Mouse (Mus musculus) limb, embryonic 11.5 days (tissue): Measurements from ENCODE around the gene Xk. TPM values are rescaled to one million over a fixed set of nuclear protein-coding genes. Genes with fewer than 3 reads are reported as not detected.

Source experiments
- ATAC-seq: fragments of 200-750 bp; cut with Nextera tagmentation; 2 replicates; pipeline ENCODE4 v1.8.0; 2017; ENCODE audit warnings: low read depth; ENCODE audit not compliant: insufficient number of reproducible peaks, low FRiP score, low TSS enrichment
- DNase-seq: peaks from one replicate; pipeline ENCODE4 v3.0.0-alpha.2; 2015; ENCODE audit warnings: low spot score
- H3K27ac ChIP-seq: fragments of 300-500 bp; sonication (generic); replicated peaks from 2 replicates; pipeline ENCODE4 v1.5.1; 2014; ENCODE audit warnings: low read depth, mild to moderate bottlenecking, low read length
- H3K27me3 ChIP-seq: fragments of 300-500 bp; sonication (generic); 2 replicates; pipeline ENCODE4 v1.6.1; 2014; ENCODE audit warnings: mild to moderate bottlenecking, low read length, mixed read lengths; ENCODE audit not compliant: control insufficient read depth, insufficient read depth
- H3K36me3 ChIP-seq: fragments of 300-500 bp; sonication (generic); 2 replicates; pipeline ENCODE4 v1.6.1; 2014; ENCODE audit warnings: mild to moderate bottlenecking, low read length, moderate library complexity, mixed read lengths; ENCODE audit not compliant: control insufficient read depth, insufficient read depth
- H3K4me1 ChIP-seq: fragments of 300-500 bp; sonication (generic); 2 replicates; pipeline ENCODE4 v1.6.1; 2014; ENCODE audit warnings: low read length, mixed read lengths; ENCODE audit not compliant: control insufficient read depth, insufficient read depth
- H3K4me2 ChIP-seq: fragments of 300-500 bp; sonication (generic); 2 replicates; pipeline ENCODE4 v1.6.1; 2014; ENCODE audit warnings: low read depth, mild to moderate bottlenecking, moderate library complexity; ENCODE audit not compliant: severe bottlenecking
- H3K4me3 ChIP-seq: fragments of 300-500 bp; sonication (generic); 2 replicates; pipeline ENCODE4 v1.5.1; 2014; ENCODE audit warnings: low read depth, low read length
- H3K9ac ChIP-seq: fragments of 300-500 bp; sonication (generic); 2 replicates; pipeline ENCODE4 v1.6.1; 2014; ENCODE audit warnings: mild to moderate bottlenecking, low read length
- H3K9me3 ChIP-seq: fragments of 300-500 bp; sonication (generic); 2 replicates; pipeline ENCODE4 v1.6.1; 2016; ENCODE audit warnings: low read length; ENCODE audit not compliant: control insufficient read depth
- WGBS: fragments of 180-500 bp; shearing (Covaris S2); extraction: QIAGEN DNeasy Blood & Tissue Kit; methylation state at CpG from one replicate; pipeline ENCODE4 v1.1.7; 2014; 5-methylcytosine and 5-hydroxymethylcytosine counted together
- polyA plus RNA-seq: library from polyadenylated mRNA; unstranded; fragments of >200 nt; fragmentation: Nextera tagmentation; extraction: Ambion mirVana; gene quantifications from 2 replicates; pipeline ENCODE4 v1.2.1, GENCODE M21; 2014

The Xk gene
- polyA plus RNA-seq = 1.8 and 2.1 TPM in 2 replicates

DNA sequence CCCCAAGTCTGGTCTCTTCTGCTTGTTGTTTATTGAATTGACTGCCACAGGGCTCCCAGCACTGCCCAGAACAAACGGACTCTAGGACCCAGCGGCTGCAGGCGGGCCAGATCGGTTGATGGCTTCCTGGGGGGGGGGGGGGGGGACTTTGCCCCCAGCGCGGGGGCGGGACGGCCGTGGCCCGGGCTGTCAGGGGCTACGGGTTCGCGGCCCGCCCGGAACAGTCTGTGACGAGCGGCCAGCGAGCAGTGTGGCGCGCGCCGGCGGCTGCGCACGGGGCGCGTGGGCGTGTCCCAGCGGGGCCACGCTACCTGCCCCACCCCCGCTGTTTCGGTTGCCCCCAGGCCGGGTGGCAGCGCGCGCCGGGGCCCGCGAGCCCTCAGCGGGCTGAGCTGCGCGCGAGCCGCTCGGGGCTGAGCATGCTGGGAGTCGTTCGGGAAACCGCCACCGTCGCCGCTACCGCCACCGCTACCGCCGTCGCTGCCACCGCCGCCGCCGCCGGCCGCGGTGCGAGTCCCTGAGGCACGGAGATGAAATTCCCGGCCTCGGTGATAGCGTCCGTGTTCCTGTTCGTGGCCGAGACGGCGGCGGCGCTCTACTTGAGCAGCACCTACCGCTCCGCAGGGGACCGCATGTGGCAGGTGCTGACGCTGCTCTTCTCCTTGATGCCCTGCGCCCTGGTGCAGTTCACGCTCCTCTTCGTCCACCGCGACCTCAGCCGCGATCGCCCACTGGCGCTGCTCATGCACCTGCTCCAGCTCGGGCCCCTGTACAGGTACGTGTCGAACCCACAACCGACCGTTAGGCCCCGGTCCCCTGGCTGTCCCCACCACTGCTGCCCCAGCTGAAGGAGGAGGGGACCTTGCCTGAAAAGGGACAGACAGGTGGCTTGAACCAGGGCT, at the start of gene Xk:
Xk (plus strand) TSS at position 297 of the 902 bp plus-strand sequence.
- peak; percentile 65 for DNase-seq
- no peaks in the 10 kb centered on the region for H3K9me3 ChIP-seq
- ATAC-seq = peak; percentile 72
- peak within 1 kb of the TSS; percentile 46 for H3K4me2 ChIP-seq
- H3K4me1 ChIP-seq = no peaks in the 10 kb centered on the region
- H3K9ac ChIP-seq = peak within 1 kb of the TSS; percentile 22
- H3K4me3 ChIP-seq = peak within 1 kb of the TSS; percentile 45
- H3K36me3 ChIP-seq = no peaks in the 10 kb centered on the region
- WGBS = 8% methylated on average over 70 of the region's 94 CpGs
- H3K27me3 ChIP-seq = 0 out of 2 replicates have a peak, but pooled peaks cover 3% of the 10 kb centered on the region
- no peak within 1 kb of the TSS for H3K27ac ChIP-seq

DNA sequence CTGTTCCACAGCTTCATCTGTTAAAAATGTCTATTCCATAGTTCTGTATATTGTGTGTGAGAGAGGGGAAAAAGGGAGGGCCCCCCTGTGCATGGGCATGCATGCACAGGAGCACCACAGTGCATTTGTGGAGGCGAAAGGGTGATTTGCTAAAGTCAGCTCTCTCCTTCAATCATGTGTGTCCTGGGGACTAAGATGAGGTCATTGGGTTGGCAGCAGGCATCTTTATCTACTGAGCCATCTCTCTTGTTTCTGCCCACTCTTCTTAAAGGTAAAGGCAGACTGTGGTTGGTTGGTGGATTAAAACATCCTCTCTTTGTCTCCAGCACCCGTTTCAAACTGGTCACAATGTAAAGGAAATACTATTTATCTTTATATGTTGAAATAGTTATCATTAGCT, 45.5 kb upstream of the Xk start:
- DNase-seq = no peak
- Histone ChIP-seq H3K4me1 (no peaks in the 10 kb centered on the region), H3K9me3 (no peaks in the 10 kb centered on the region), H3K9ac (no peak overlapping the region), H3K4me2 (no peak overlapping the region), H3K27me3 (no peaks in the 10 kb centered on the region), H3K36me3 (no peaks in the 10 kb centered on the region), H3K4me3 (no peak overlapping the region), H3K27ac (no peak overlapping the region)
- 86% methylated on average over 2 of the region's 2 CpGs for WGBS
- ATAC-seq = no peak

DNA sequence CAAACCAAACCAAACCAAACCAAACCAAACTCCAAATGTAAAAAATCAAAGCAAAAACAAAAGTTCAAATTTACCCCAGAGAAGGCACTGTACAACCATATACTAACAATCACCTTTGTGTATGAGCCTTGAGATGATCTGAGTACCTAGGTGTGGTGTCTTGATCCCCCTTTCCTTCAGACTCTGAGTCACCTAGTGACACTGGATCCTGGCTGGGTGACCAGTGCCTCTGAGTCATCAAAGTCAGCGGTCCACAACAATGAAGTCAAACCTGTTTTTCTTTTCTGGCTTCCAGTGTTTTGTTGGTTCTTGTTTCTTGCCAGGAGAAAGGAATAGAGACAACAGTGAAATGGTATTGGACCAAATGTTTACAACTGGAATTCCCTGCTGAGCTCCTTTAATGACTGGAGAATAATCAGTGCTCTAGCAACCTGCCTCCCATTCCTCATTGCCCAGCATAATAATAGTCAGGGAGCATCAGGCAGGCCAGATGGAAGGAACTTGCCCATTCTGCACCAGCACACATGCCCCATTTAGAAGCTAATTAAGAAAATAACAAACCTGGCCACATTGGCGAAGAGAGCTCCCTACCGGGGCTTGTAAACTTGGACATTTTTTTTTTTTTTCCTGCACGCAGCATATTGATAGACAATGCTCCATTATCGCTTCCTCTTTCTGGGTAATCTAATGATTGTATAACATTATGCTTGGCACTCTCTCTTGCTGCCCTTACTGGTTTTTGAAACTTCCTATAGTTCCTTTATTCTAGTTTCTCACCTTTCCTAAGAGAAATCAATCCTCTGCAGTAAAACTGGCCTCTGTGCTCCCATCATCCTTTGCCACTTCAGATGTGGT, 31.6 kb upstream of the Xk start:
- WGBS = 67% methylated on average over 5 of the region's 5 CpGs
- ATAC-seq = no peak

DNA sequence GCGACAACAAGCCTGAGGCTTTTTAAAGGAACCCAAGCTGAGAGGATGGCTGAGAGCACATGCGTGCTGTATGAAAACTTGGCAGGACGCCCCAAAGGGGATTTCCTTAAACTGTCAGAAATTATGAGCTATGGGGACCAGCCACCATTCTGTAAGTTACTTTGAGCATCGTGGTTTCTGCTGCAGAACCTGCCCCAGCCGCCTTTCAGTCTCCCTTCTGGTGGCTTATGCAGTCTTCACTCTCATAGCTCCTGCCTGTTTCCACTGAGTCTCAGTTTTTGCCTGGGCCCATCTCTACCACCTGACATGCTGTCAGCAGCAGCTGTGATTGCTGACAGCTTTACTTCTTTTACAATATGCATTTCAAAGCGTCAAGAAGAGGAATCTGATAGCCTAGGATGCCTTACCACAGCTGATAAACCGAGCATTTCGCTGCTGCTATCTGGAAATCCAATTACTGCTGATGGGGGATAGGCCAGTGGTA, 29.1 kb upstream of the Xk start:
- Histone ChIP-seq H3K27ac (no peak overlapping the region), H3K36me3 (no peaks in the 10 kb centered on the region), H3K4me3 (no peak overlapping the region), H3K9me3 (no peaks in the 10 kb centered on the region), H3K4me2 (no peak overlapping the region), H3K9ac (no peak overlapping the region), H3K4me1 (no peaks in the 10 kb centered on the region), H3K27me3 (no peaks in the 10 kb centered on the region)
- DNase-seq (no peak), ATAC-seq (no peak)
- 68% methylated on average over 8 of the region's 8 CpGs for WGBS

More for the DNA sequence above, 31.6 kb upstream of the Xk start:
- H3K27ac ChIP-seq = no peak overlapping the region
- no peaks in the 10 kb centered on the region for H3K27me3 ChIP-seq
- no peak for DNase-seq
- no peaks in the 10 kb centered on the region for H3K9me3 ChIP-seq
- no peak overlapping the region for H3K4me3 ChIP-seq
- no peak overlapping the region for H3K4me2 ChIP-seq
- no peak overlapping the region for H3K9ac ChIP-seq
- no peaks in the 10 kb centered on the region for H3K36me3 ChIP-seq
- no peaks in the 10 kb centered on the region for H3K4me1 ChIP-seq

DNA sequence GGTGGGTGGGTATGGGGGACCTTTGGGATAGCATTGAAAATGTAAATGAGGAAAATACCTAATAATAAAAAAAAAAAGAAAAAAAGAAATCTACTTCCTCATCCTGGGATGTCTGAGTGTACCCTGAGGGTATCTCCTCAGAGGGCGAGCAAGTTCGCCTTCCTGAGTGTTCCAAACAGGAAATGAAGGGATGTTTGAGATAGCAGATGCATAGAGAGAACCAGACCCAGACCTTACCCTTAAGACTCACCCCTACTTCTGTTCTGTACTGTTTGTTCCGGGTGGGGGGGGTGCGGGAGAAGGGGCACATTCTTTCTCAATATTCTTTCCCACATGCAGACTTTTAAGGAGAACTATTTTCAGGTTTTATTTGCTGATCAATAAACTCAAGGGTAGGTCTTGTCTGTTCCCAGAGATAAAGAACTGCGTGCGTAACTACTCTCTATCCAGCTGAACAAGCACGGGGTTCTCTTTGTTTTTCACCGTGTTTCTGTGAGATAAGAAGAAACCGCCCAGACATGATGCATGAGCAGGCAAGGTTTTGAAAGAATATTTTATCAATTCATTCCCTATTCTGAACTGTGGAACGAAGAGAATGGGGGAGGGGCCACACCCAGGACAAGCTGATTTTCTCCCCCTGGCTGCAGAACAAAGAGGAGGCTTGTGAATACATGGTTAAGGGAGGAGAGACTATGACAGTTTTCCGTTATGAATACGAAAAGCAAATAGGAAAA, 27.8 kb upstream of the Xk start:
- DNase-seq = no peak
- no peak overlapping the region for H3K9ac ChIP-seq
- H3K36me3 ChIP-seq = no peaks in the 10 kb centered on the region

DNA sequence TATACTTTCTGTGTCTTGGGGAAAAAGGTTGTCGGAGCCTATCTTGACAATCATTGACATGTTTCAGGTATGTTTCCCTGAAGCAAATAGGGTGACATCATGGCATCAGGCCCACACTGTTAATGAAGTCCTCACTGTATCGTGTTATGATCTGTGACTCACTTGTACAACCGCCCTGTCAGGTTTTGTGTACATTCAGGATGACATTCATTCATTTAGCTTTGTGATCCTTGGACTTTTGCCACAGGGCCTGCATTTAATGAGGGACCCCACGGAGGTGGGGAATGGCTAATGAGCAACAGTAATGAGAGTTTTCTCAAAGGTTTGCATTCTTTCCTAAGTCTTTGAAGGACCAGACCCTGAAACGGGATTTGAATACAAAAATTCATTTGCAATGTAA, 23.6 kb upstream of the Xk start:
- Histone ChIP-seq H3K4me3 (no peak overlapping the region), H3K36me3 (no peaks in the 10 kb centered on the region), H3K4me1 (no peaks in the 10 kb centered on the region), H3K27ac (no peak overlapping the region), H3K9me3 (no peaks in the 10 kb centered on the region), H3K9ac (no peak overlapping the region), H3K4me2 (no peak overlapping the region), H3K27me3 (no peaks in the 10 kb centered on the region)
- no peak for DNase-seq
- no peak for ATAC-seq
- WGBS = 64% methylated on average over 5 of the region's 5 CpGs

More for the DNA sequence above, 27.8 kb upstream of the Xk start:
- Histone ChIP-seq H3K4me1 (no peaks in the 10 kb centered on the region), H3K4me2 (no peak overlapping the region), H3K27me3 (no peaks in the 10 kb centered on the region), H3K9me3 (no peaks in the 10 kb centered on the region), H3K4me3 (no peak overlapping the region), H3K27ac (no peak overlapping the region)
- ATAC-seq = no peak
- 84% methylated on average over 12 of the region's 12 CpGs for WGBS

DNA sequence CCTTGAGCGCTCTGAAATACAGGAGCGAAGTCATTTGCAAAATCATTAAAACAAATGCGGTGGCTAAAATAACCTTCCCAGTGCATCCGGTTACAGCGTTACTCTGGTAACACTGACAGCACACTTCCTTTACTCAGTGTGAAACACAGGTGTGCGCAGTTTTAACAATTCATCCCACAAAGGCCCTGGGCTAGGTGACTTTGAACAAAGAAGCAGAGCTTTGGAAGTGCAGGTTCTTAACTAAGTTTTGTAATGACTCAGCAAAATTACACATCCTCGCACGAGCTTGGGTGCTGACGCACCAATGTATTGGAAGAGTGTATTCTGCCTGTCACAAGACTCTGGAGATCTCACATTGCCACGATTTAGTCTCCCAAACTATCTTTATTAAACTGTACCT, 18.6 kb upstream of the Xk start:
- Histone ChIP-seq H3K9ac (no peak overlapping the region), H3K4me2 (no peak overlapping the region), H3K36me3 (no peaks in the 10 kb centered on the region), H3K9me3 (no peaks in the 10 kb centered on the region), H3K4me1 (no peaks in the 10 kb centered on the region), H3K4me3 (no peak overlapping the region), H3K27ac (no peak overlapping the region), H3K27me3 (no peaks in the 10 kb centered on the region)
- WGBS = 78% methylated on average over 10 of the region's 10 CpGs
- DNase-seq = no peak
- ATAC-seq = no peak

DNA sequence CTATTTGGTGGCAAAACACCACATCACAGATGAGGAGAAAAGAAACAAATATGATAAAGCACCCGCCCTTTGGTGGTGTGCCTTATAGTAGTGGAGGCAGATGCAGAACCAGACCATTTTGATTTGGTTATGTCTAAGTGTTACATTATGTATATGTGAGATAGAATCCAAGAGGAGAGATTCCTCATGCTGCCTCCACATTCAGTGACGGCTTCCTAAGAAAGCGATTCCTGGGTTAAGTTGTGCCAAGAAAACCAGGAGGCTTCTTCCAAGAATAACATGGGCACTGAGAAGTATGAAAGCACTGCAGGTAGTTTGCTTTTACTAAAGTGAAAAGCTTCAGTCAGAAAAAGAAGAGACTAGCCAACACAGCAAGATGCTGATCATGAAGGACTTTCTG, 17.7 kb upstream of the Xk start:
- 86% methylated on average over 3 of the region's 3 CpGs for WGBS
- H3K4me3 ChIP-seq = no peak overlapping the region
- no peaks in the 10 kb centered on the region for H3K9me3 ChIP-seq
- no peak for DNase-seq
- no peaks in the 10 kb centered on the region for H3K36me3 ChIP-seq
- no peak overlapping the region for H3K9ac ChIP-seq
- no peak overlapping the region for H3K27ac ChIP-seq
- H3K4me1 ChIP-seq = no peaks in the 10 kb centered on the region
- no peaks in the 10 kb centered on the region for H3K27me3 ChIP-seq
- no peak overlapping the region for H3K4me2 ChIP-seq
- ATAC-seq = no peak
